Mouse (Mus musculus) heart, embryonic 16.5 days (tissue): ENCODE data around the gene St7. TPM values are rescaled to one million over a fixed set of nuclear protein-coding genes. Genes with fewer than 3 reads are reported as not detected.

Experiments
- ATAC-seq: fragments of 200-750 bp; cut with Nextera tagmentation; replicated peaks from 2 replicates; pipeline ENCODE4 v1.8.0; 2017; ENCODE audit warnings: moderate number of reproducible peaks; ENCODE audit not compliant: insufficient read depth, low FRiP score; ENCODE audit errors: extremely low read depth
- H3K27ac ChIP-seq: fragments of 300-500 bp; sonication (generic); 2 replicates; pipeline ENCODE4 v1.5.1; 2014; ENCODE audit warnings: mild to moderate bottlenecking, low read length, control low read depth, moderate library complexity
- H3K27me3 ChIP-seq: fragments of 300-500 bp; sonication (generic); 2 replicates; pipeline ENCODE4 v1.6.1; 2014; ENCODE audit warnings: low read length, mixed read lengths; ENCODE audit not compliant: control insufficient read depth, insufficient read depth
- H3K36me3 ChIP-seq: fragments of 300-500 bp; sonication (generic); 2 replicates; pipeline ENCODE4 v1.6.1; 2014; ENCODE audit not compliant: control insufficient read depth, insufficient read depth
- H3K4me1 ChIP-seq: fragments of 300-500 bp; sonication (generic); 2 replicates; pipeline ENCODE4 v1.6.1; 2014; ENCODE audit warnings: low read length, mixed read lengths; ENCODE audit not compliant: control insufficient read depth, insufficient read depth
- H3K4me2 ChIP-seq: fragments of 300-500 bp; sonication (generic); 2 replicates; pipeline ENCODE4 v1.6.1; 2014; ENCODE audit warnings: low read depth, mild to moderate bottlenecking, control low read depth, low read length
- H3K4me3 ChIP-seq: fragments of 300-500 bp; sonication (generic); 2 replicates; pipeline ENCODE4 v1.5.1; 2014; ENCODE audit warnings: mild to moderate bottlenecking, control low read depth, low read length
- H3K9ac ChIP-seq: fragments of 300-500 bp; sonication (generic); 2 replicates; pipeline ENCODE4 v1.6.1; 2014; ENCODE audit warnings: low read length, control low read depth
- H3K9me3 ChIP-seq: fragments of 300-500 bp; sonication (generic); replicated peaks from 2 replicates; pipeline ENCODE4 v1.6.1; 2016; ENCODE audit warnings: low read length; ENCODE audit not compliant: control insufficient read depth
- WGBS: fragments of 180-500 bp; shearing (Covaris S2); extraction: QIAGEN DNeasy Blood & Tissue Kit; methylation state at CpG from one replicate; pipeline ENCODE4 v1.1.7; 2014; 5-methylcytosine and 5-hydroxymethylcytosine counted together
- polyA plus RNA-seq: library from polyadenylated mRNA; unstranded; fragments of >200 nt; fragmentation: Nextera tagmentation; extraction: Ambion mirVana; gene quantifications from 2 replicates; pipeline ENCODE4 v1.2.1, GENCODE M21; 2015

St7 gene
- polyA plus RNA-seq, 1 experiment from 2014 or later = 26.1 TPM

DNA sequence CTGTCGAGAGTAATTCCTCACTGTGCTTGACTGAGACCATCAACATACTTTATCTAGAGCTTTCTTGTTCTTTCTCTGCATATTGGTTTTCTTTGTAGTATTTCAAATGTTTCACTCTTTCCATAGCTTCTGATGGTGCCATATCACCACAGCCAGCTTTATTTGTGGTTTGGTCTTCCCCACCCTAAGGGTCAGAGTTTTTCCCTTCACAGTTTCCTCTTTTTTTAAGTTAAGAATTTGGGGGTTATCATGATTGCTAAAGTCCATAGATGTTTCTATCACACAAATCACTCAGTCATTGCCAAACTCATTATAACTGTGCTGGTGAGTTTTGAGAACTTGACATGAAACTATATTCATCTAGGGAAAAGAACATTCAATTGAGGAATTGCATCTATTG lies 277.1 kb downstream of the St7 start:
- no peaks in the 10 kb centered on the region for H3K27me3 ChIP-seq
- no peak for ATAC-seq
- no peaks in the 10 kb centered on the region for H3K9me3 ChIP-seq
- WGBS = 63% methylated on average over 1 of the region's 1 CpGs
- no peak overlapping the region for H3K4me2 ChIP-seq
- H3K4me3 ChIP-seq = no peak overlapping the region
- no peaks in the 10 kb centered on the region for H3K4me1 ChIP-seq
- no peak overlapping the region for H3K9ac ChIP-seq
- no peaks in the 10 kb centered on the region for H3K36me3 ChIP-seq
- H3K27ac ChIP-seq = no peak overlapping the region

DNA sequence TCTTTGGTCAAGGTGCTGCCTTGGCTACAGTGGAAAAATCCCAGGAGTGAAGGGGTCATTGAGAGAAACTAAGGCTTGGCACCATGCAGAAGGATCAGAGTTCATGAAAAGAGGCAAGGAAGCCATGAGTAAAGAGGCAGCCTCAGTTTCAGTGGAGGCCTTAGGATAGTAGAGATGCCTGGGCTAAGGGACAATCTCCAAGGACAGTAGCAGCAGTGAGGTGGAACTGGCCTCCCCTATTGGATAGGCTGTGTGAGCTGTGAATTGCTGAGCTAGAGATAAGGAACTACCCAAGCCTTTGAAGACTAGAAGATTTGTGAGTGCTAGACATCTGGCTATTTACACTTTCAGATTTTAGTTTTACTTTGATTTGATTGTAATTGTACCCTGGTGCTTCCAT lies 278.7 kb downstream of the St7 start:
- H3K27me3 ChIP-seq = no peaks in the 10 kb centered on the region
- no peak overlapping the region for H3K27ac ChIP-seq
- ATAC-seq = no peak
- H3K4me2 ChIP-seq = no peak overlapping the region
- no peaks in the 10 kb centered on the region for H3K9me3 ChIP-seq
- no peaks in the 10 kb centered on the region for H3K36me3 ChIP-seq
- no peak overlapping the region for H3K4me3 ChIP-seq
- H3K9ac ChIP-seq = no peak overlapping the region
- no peaks in the 10 kb centered on the region for H3K4me1 ChIP-seq

DNA sequence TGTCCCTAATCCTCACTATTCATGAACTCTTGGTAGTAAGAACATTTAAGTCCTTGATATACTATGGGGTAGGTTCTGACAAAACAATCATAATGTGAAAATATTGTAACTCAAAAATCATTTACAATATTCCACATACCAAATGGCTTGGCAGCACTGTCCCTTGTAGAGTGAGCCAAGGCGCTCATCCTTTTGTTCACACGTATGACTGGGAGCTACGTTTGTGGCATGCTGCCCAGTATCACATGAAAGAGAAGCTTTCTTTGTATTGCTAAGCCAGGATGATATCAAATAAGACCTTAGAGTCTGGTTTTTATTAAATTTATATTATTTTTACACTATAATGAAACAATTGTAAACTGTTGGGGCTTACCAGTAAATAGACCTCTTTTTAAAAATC lies 281.7 kb downstream of the St7 start:
- ATAC-seq = no peak
- Histone ChIP-seq H3K4me1 (no peaks in the 10 kb centered on the region), H3K36me3 (no peaks in the 10 kb centered on the region), H3K4me3 (no peak overlapping the region), H3K4me2 (no peak overlapping the region), H3K9me3 (no peaks in the 10 kb centered on the region), H3K27me3 (no peaks in the 10 kb centered on the region), H3K9ac (no peak overlapping the region), H3K27ac (no peak overlapping the region)
- WGBS = 71% methylated on average over 3 of the region's 3 CpGs

DNA sequence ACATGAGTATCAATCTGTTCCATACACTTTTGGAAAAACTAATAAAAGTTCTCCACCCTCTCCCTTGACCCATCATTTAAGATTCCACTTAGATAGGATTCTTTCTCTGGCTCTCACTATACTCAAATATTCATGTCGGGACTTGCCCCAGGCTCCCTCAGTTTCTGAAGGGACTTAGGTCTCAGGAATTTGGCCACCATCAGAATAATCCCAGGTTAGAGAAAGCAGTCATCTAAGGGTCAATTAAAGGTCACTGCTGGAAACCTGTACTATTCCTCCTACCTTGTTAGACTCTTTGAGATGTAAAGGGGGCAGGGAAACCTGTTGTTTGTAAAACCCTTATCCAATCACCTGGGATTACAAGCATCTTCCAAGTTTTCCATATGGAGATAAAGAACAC lies 284.4 kb downstream of the St7 start:
- H3K27ac ChIP-seq = no peak overlapping the region
- H3K4me2 ChIP-seq = no peak overlapping the region
- no peak overlapping the region for H3K4me3 ChIP-seq
- ATAC-seq = no peak
- no peak overlapping the region for H3K9ac ChIP-seq
- no peaks in the 10 kb centered on the region for H3K9me3 ChIP-seq
- H3K4me1 ChIP-seq = no peaks in the 10 kb centered on the region
- no peaks in the 10 kb centered on the region for H3K27me3 ChIP-seq
- WGBS = 42% methylated on average over 1 of the region's 1 CpGs
- no peaks in the 10 kb centered on the region for H3K36me3 ChIP-seq

DNA sequence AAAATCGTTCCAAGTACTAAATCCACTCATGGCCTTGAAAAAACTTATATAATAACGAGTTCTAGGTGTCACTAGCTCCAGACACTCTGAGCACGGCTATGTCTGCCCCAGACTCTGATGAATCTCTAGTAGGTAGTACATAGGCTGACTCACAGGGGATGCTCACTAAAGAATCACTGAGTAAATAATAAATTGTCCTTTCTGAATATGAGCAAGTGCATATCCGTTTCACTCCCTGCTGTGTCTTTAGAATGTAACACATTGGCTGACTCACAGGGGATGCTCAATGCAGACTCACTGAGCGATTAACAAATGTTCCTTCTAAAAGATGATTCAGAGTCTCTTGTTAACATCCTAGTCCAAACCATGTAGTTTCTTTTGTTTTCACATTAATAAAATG lies 285.6 kb downstream of the St7 start:
- Histone ChIP-seq H3K9ac (no peak overlapping the region), H3K36me3 (no peaks in the 10 kb centered on the region), H3K27ac (no peak overlapping the region), H3K27me3 (no peaks in the 10 kb centered on the region), H3K4me1 (no peaks in the 10 kb centered on the region), H3K9me3 (no peaks in the 10 kb centered on the region), H3K4me2 (no peak overlapping the region), H3K4me3 (no peak overlapping the region)
- no peak for ATAC-seq
- 75% methylated on average over 5 of the region's 5 CpGs for WGBS

DNA sequence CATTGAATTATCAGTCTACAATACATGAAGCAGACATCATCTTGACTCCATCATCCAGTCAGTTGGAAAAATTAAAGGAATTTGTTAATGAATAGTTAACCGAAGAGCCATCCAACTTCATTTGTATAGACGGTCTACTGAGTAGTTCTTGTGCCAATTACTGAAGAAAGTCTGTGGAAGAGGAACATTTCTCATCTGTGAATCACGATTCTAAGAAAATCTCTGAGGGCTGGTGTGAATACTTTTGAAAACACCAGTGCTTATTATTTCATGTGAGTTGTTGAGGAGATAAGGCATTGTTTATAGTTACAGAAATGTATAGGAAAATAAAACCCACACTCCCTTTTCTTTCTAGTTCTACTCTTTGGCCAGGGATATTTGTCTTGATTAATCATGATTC lies 286.1 kb downstream of the St7 start:
- no peak for ATAC-seq
- H3K4me3 ChIP-seq = no peak overlapping the region
- 76% methylated on average over 3 of the region's 3 CpGs for whole genome bisulfite sequencing
- H3K9ac ChIP-seq = no peak overlapping the region
- no peaks in the 10 kb centered on the region for H3K9me3 ChIP-seq
- no peaks in the 10 kb centered on the region for H3K27me3 ChIP-seq
- H3K4me1 ChIP-seq = no peaks in the 10 kb centered on the region
- no peak overlapping the region for H3K27ac ChIP-seq
- H3K36me3 ChIP-seq = no peaks in the 10 kb centered on the region
- H3K4me2 ChIP-seq = no peak overlapping the region

DNA sequence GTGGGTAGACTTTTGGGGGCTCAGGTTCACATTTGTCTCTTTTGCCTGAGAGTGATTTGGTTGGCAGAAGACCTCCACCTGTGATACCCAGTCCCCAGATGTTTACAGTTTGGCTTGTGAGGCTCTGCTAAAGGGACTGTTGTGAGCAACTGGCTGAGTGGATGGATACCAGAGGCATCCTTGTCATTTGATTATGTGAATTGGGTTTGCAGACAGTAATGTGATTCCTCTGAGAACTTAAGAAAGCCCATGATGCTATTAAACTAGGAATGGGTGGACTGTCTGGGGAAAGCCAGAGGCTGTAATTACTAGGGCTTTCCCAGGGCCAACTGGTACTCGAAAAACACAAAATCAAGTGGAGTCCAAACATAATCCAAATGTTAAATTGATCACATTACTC lies 286.6 kb downstream of the St7 start:
- no peak overlapping the region for H3K9ac ChIP-seq
- H3K27me3 ChIP-seq = no peaks in the 10 kb centered on the region
- no peak overlapping the region for H3K4me3 ChIP-seq
- H3K4me2 ChIP-seq = no peak overlapping the region
- WGBS = 70% methylated on average over 1 of the region's 1 CpGs
- ATAC-seq = no peak
- H3K27ac ChIP-seq = no peak overlapping the region
- H3K36me3 ChIP-seq = no peaks in the 10 kb centered on the region
- H3K9me3 ChIP-seq = no peaks in the 10 kb centered on the region
- H3K4me1 ChIP-seq = no peaks in the 10 kb centered on the region

DNA sequence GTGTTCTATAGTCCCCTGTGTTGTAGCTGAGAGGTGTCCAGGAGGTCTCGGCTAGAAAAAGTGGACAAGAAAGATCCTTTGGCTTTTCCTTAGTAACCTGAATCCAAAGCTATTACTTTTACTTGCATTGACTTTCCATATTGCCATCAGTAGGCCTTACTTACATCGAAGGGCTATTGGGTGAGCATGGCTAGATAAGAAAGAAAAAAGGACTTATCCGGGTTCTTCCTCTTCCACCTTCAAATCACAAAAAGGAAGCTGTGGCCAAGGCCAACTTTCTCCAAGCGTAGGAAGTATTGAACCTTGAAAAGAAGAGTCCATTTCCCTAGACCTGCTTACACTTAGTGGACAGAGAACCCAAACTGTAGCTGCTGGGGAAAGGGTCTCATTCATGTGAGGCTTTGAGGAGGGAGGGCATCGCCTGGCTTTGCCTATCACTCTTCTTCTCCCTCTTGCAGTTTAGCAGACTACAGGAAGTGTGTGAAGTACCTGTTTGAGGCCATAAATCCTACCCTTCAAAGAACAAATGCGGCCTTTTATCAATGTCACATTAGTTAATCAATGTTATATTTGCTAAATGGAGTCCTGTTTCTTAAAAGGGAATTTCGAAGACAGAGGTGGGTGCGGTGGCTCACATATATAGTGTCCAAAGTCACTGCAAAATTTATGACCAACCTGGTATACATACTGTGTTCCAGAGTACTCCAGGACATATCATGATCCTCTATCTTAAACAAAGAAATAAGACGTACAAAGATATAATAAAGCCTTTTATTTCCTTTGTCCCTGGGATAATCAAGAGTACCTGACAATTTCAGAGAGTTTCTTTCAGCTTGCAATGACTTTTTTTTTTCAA lies 297.7 kb downstream of the St7 start:
- Histone ChIP-seq H3K36me3 (no peaks in the 10 kb centered on the region), H3K9me3 (no peaks in the 10 kb centered on the region), H3K4me3 (no peak overlapping the region), H3K4me2 (no peak overlapping the region), H3K27me3 (no peaks in the 10 kb centered on the region), H3K27ac (no peak overlapping the region), H3K4me1 (no peaks in the 10 kb centered on the region), H3K9ac (no peak overlapping the region)
- ATAC-seq = no peak
- whole genome bisulfite sequencing = 87% methylated on average over 9 of the region's 9 CpGs

DNA sequence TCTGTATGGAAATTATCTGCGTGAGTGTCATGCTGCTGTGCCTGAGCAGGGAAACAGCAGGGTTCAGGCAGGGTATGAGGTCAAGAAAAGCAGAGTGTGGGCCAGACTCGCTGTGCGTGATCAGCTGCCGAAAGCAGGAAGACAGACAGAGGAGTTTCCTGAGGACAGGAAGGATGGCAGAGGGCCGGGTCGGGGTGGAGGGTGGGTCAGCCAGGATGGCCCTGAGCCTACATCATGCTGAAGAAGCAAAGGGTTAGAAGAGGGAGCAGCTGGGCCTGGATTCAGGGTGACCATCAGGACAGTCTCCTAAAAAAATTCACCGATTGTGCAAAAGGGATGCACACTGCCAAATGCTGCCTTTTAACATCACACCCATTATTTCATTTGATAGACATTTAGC lies 298.9 kb downstream of the St7 start:
- ATAC-seq = no peak
- H3K4me1 ChIP-seq = no peaks in the 10 kb centered on the region
- no peak overlapping the region for H3K4me2 ChIP-seq
- 54% methylated on average over 7 of the region's 7 CpGs for WGBS
- no peak overlapping the region for H3K27ac ChIP-seq
- H3K9me3 ChIP-seq = no peaks in the 10 kb centered on the region
- H3K9ac ChIP-seq = no peak overlapping the region
- no peaks in the 10 kb centered on the region for H3K27me3 ChIP-seq
- H3K4me3 ChIP-seq = no peak overlapping the region
- H3K36me3 ChIP-seq = no peaks in the 10 kb centered on the region
